27 mouse cellular contexts compared by ENCODE assay signal in genomic region chr2:170158987-170159386, GRCm38 (mm10). TPM values are rescaled to one million over a fixed set of nuclear protein-coding genes. Genes with fewer than 3 reads are reported as not detected.
DNase-seq lines count a peak whose midpoint lies in the region; ATAC-seq and TF ChIP-seq lines count a peak whose summit lies in the region.
"Had no signal": no experiment of that assay in that cellular context is flagged by ENCODE, and none has a peak within 500 bp of the region (broad histone marks: within the 10 kb centered on the region; RNA-seq: fewer than 3 reads in every experiment).

No protein-coding gene starts in this region.

- H3K9ac ChIP-seq in liver, embryonic 12.5 days: peak overlapping the region; percentile 56; the same call in 1 of the 2 replicates
- H3K9ac ChIP-seq in liver, embryonic 14.5 days (replicated peaks): no peak overlapping the region
- H3K9ac ChIP-seq: embryonic facial prominence, embryonic 15.5 days; forebrain, embryonic 15.5 days; heart, embryonic 15.5 days; hindbrain, embryonic 12.5 days; lung, embryonic 14.5 days had no signal

- H3K36me3 ChIP-seq in liver, embryonic 12.5 days: no peaks in the 10 kb centered on the region
- no peaks in the 10 kb centered on the region for H3K36me3 ChIP-seq in liver, embryonic 14.5 days (replicated peaks; ENCODE audit: control insufficient read depth, insufficient read depth, low read depth)
- H3K36me3 ChIP-seq: embryonic facial prominence, embryonic 10.5 days; embryonic facial prominence, embryonic 15.5 days; forebrain, embryonic 10.5 days; forebrain, embryonic 15.5 days; heart, embryonic 15.5 days; hindbrain, embryonic 12.5 days had no signal

- DNase-seq in liver: no peak
- no peak for DNase-seq in liver, embryonic 14.5 days (ENCODE audit: low read depth in 3 of 3, low spot score in 3 of 3)
- DNase-seq in frontal cortex, postnatal 14 days (ENCODE audit: low spot score in 2 of 2): no peak
- no peak for DNase-seq in heart, postnatal 25 days (ENCODE audit: low spot score)
- DNase-seq: cerebellum, adult 8-10 months; cerebellum, postnatal 25 days; heart, postnatal 36 days; kidney, adult 9 months; kidney, postnatal 10 days; layer of hippocampus, postnatal 36 days; left cerebral cortex, postnatal 4 days; lung, embryonic 14.5 days; midbrain, embryonic 14.5 days; right cerebral cortex, postnatal 25 days; thymus, adult 2 months; thymus, postnatal 4 days had no signal

- no peak for ATAC-seq in liver, embryonic 12.5 days
- ATAC-seq in liver, embryonic 14.5 days (ENCODE audit: insufficient read depth): no peak
- ATAC-seq in megakaryocyte, adult 5-6 weeks (ENCODE audit: poor library complexity, severe bottlenecking): peak; percentile 17; the same call in 1 of the 2 replicates
- ATAC-seq: forebrain, embryonic 15.5 days; hindbrain, postnatal 0 days had no signal

- intact Hi-C loops in heart, postnatal 25 days (cut with DNase I): loop anchor here (5.0 kb wide), 1 partner anchor 42 kb away; no protein-coding TSS in a partner anchor

- peak overlapping the region; percentile 60; the same call in 1 of the 2 replicates for H3K4me2 ChIP-seq in liver, embryonic 12.5 days
- H3K4me2 ChIP-seq in liver, embryonic 14.5 days (ENCODE audit: low read depth): peak overlapping the region; percentile 66
- H3K4me2 ChIP-seq: embryonic facial prominence, embryonic 15.5 days; forebrain, embryonic 15.5 days; heart, embryonic 15.5 days; hindbrain, embryonic 12.5 days; lung, embryonic 14.5 days had no signal

- peak overlapping the region; percentile 80 for H3K27ac ChIP-seq in liver, embryonic 12.5 days
- H3K27ac ChIP-seq in bone marrow, adult 2 months (ENCODE audit: control insufficient read depth, insufficient read depth, low read depth, low read length, poor library complexity): peak overlapping the region; percentile 75; the same call in 1 of the 2 replicates
- H3K27ac ChIP-seq in liver, embryonic 14.5 days: peak overlapping the region; percentile 78
- H3K27ac ChIP-seq: embryonic facial prominence, embryonic 10.5 days; embryonic facial prominence, embryonic 15.5 days; forebrain, embryonic 10.5 days; forebrain, embryonic 15.5 days; hindbrain, embryonic 12.5 days; hindbrain, postnatal 0 days; stomach, postnatal 0 days had no signal

- no peak for TF ChIP-seq EP300 in liver, embryonic 14.5 days (IDR thresholded peaks at IDR 0.05; ENCODE audit: low read depth)

- H3K27me3 ChIP-seq in liver, embryonic 12.5 days (replicated peaks): no peaks in the 10 kb centered on the region
- H3K27me3 ChIP-seq in liver, embryonic 14.5 days (ENCODE audit: control insufficient read depth, insufficient read depth, low read length): no peaks in the 10 kb centered on the region
- H3K27me3 ChIP-seq: embryonic facial prominence, embryonic 15.5 days; forebrain, embryonic 15.5 days; heart, embryonic 15.5 days; hindbrain, embryonic 12.5 days had no signal

- no peak for TF ChIP-seq POLR2A in bone marrow, adult 2 months (IDR thresholded peaks at IDR 0.05; ENCODE audit: borderline replicate concordance, control insufficient read depth, low read depth, low read length)

- TF ChIP-seq CTCF in bone marrow, adult 2 months (IDR thresholded peaks at IDR 0.05; ENCODE audit: control insufficient read depth, insufficient read depth, low read length): no peak
- no peak for TF ChIP-seq CTCF in liver, embryonic 14.5 days (IDR thresholded peaks at IDR 0.05; ENCODE audit: low read depth)

- no peaks in the 10 kb centered on the region for H3K9me3 ChIP-seq in liver, embryonic 12.5 days (replicated peaks)
- H3K9me3 ChIP-seq in liver, embryonic 14.5 days (ENCODE audit: control insufficient read depth, low read length): no peaks in the 10 kb centered on the region
- H3K9me3 ChIP-seq: embryonic facial prominence, embryonic 10.5 days; embryonic facial prominence, embryonic 15.5 days; forebrain, embryonic 10.5 days; forebrain, embryonic 15.5 days; heart, embryonic 15.5 days; hindbrain, embryonic 12.5 days had no signal

- peaks cover 61% of the 10 kb centered on the region for H3K4me1 ChIP-seq in liver, embryonic 12.5 days
- peaks cover 7% of the 10 kb centered on the region; the same call in 1 of the 2 replicates for H3K4me1 ChIP-seq in bone marrow, adult 2 months (ENCODE audit: control insufficient read depth, insufficient read depth, low read length)
- peaks cover 30 to 43% of the 10 kb centered on the region in 2 experiments for H3K4me1 ChIP-seq in liver, embryonic 14.5 days (replicated peaks; ENCODE audit: control insufficient read depth in 2 of 2, insufficient read depth in 2 of 2, low read length in 1 of 2)

- H3K4me3 ChIP-seq in liver, embryonic 12.5 days: no peak overlapping the region
- H3K4me3 ChIP-seq in bone marrow, adult 2 months (replicated peaks; ENCODE audit: control insufficient read depth, low read depth, low read length): no peak overlapping the region
- no peak overlapping the region for H3K4me3 ChIP-seq in liver, embryonic 14.5 days (ENCODE audit: insufficient read depth in 1 of 2, low read depth in 2 of 2, low read length in 2 of 2)
- H3K4me3 ChIP-seq: embryonic facial prominence, embryonic 10.5 days; embryonic facial prominence, embryonic 15.5 days; forebrain, embryonic 10.5 days; forebrain, embryonic 15.5 days; heart, embryonic 15.5 days; hindbrain, embryonic 12.5 days had no signal

- 71% methylated on average over 4 of the region's 4 CpGs for WGBS in liver, embryonic 12.5 days (ENCODE audit: insufficient replicate concordance)
- 35% methylated on average over 4 of the region's 4 CpGs for WGBS in bone marrow, adult 2 months
- WGBS in liver, embryonic 14.5 days (ENCODE audit: insufficient replicate concordance): 60% methylated on average over 4 of the region's 4 CpGs

RNA-seq across cellular contexts. Expression of gene Zfp217, which starts 11.1 kb away (rescaled TPM):
- polyA plus RNA-seq in liver, embryonic 12.5 days (2016; fragmentation: Nextera tagmentation; extraction: Ambion mirVana): 3.8 and 4.5 TPM in 2 replicates
- polyA plus RNA-seq in bone marrow, adult 2 months (2011; ENCODE audit: insufficient read depth, insufficient read length, low replicate concordance, missing spikeins): 10.1 and 23.7 TPM in 2 replicates
- 4.2 and 4.8 TPM in 2 replicates for polyA plus RNA-seq in liver, embryonic 14.5 days (2012; rRNA removed)
- polyA plus RNA-seq in liver, embryonic 14.5 days (2014; fragmentation: Nextera tagmentation; extraction: Ambion mirVana): 2.3 and 3.5 TPM in 2 replicates
- total RNA-seq in megakaryocyte, adult 5-6 weeks (2015): 40.4 and 52.3 TPM in 2 replicates
- total RNA-seq in megakaryocyte, adult 5-6 weeks (2017): 50.9 and 62.5 TPM in 2 replicates
- 10 to 100 TPM in 1 of 2 experiments, 1 to 10 TPM in 1; 9.6 to 13.0 TPM for total RNA-seq in heart, postnatal 25 days (2021)
